In the genomic region with DNA sequence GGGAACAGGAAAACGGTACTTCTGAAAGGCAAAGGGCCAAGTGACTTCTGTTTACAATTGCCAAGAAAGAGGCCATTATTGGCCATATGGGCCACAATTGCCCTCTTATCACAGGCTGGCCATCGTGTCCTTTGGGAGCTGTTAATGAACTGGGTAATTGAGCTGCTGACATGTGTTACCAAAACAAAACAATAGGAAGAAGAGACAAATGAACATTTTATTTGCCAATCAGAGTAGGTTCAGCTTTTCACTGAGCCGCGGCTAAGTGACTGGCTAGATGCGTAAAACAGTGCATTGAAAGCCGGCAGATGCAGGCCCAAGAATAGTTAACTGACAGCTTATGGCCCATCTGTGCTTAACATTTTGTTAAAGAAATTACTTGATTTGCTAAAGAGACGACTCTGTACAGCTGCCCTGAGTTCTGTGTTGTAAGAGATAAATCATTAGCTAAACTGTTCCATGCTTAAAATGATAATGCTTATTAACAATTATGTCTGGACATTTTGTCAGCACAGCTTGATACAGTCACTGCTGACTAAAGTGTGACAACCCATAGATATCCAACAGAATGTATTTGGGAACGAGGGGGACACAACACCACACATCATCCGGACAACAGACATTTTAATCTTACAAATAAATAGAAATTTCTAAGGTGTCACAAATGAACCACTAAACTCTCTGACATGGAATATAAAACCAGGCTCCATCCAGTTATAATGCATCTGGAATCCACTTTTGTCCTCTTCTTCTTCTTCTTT, we compare ENCODE assay signal across 19 mouse cellular contexts. TPM values are rescaled to one million over a fixed set of nuclear protein-coding genes. Genes with fewer than 3 reads are reported as not detected.
DNase-seq lines count a peak whose midpoint lies in the region; ATAC-seq and TF ChIP-seq lines count a peak whose summit lies in the region.
"Had no signal": no experiment of that assay in that cellular context is flagged by ENCODE, and none has a peak within 500 bp of the region (broad histone marks: within the 10 kb centered on the region; RNA-seq: fewer than 3 reads in every experiment).

No protein-coding gene starts in this region.

- peak; percentile 56 to 63 for DNase-seq in cerebellum, postnatal 10 days
- no peak for DNase-seq in cerebellum, adult 8-10 months
- DNase-seq in lung, embryonic 14.5 days = peak; percentile 27
- DNase-seq in lung, postnatal 36 days = no peak
- DNase-seq in retina, embryonic 14.5 days (ENCODE audit: low spot score) = peak; percentile 67
- DNase-seq in adrenal gland, postnatal 36 days = no peak
- no peak for DNase-seq in urinary bladder, postnatal 14 days (ENCODE audit: low spot score)
- DNase-seq: adrenal gland, adult 8-10 months; gastrocnemius, postnatal 10 days; kidney, postnatal 36 days; lung, postnatal 10 days had no signal

- H3K27me3 ChIP-seq in lung, embryonic 14.5 days (ENCODE audit: insufficient read depth, low read length) = peaks cover 94% of the 10 kb centered on the region
- H3K27me3 ChIP-seq in hindbrain, embryonic 16.5 days (replicated peaks; ENCODE audit: control insufficient read depth, insufficient read depth, low read length) = peaks cover 42% of the 10 kb centered on the region

- no peaks in the 10 kb centered on the region for H3K36me3 ChIP-seq in lung, embryonic 14.5 days (ENCODE audit: insufficient read depth)
- H3K36me3 ChIP-seq in hindbrain, embryonic 16.5 days (ENCODE audit: control insufficient read depth, insufficient read depth, low read length) = no peaks in the 10 kb centered on the region
- H3K36me3 ChIP-seq: heart, embryonic 15.5 days; liver, embryonic 12.5 days had no signal

- H3K4me1 ChIP-seq in lung, embryonic 14.5 days (ENCODE audit: insufficient read depth) = no peaks in the 10 kb centered on the region
- H3K4me1 ChIP-seq in hindbrain, embryonic 16.5 days (ENCODE audit: control insufficient read depth, insufficient read depth, low read depth, low read length) = no peaks in the 10 kb centered on the region; the same call in 1 of the 2 replicates
- H3K4me1 ChIP-seq: liver, embryonic 12.5 days had no signal

- 17% methylated on average over 9 of the region's 9 CpGs for WGBS in lung, embryonic 14.5 days
- 16% methylated on average over 9 of the region's 9 CpGs for WGBS in hindbrain, embryonic 16.5 days

- no peak overlapping the region for H3K27ac ChIP-seq in lung, embryonic 14.5 days (ENCODE audit: low read depth)
- H3K27ac ChIP-seq in hindbrain, embryonic 16.5 days (ENCODE audit: low read depth, low read length) = no peak overlapping the region
- H3K27ac ChIP-seq: heart, embryonic 15.5 days; left cerebral cortex, adult 2 months; liver, embryonic 12.5 days; stomach, postnatal 0 days had no signal

- H3K4me3 ChIP-seq in lung, embryonic 14.5 days (ENCODE audit: low read depth, low read length) = no peak overlapping the region
- H3K4me3 ChIP-seq in hindbrain, embryonic 16.5 days (ENCODE audit: low read length) = no peak overlapping the region
- H3K4me3 ChIP-seq: heart, embryonic 15.5 days; left cerebral cortex, adult 2 months; liver, embryonic 12.5 days had no signal

- H3K4me2 ChIP-seq in lung, embryonic 14.5 days = no peak overlapping the region
- H3K4me2 ChIP-seq in hindbrain, embryonic 16.5 days (ENCODE audit: low read length) = no peak overlapping the region
- H3K4me2 ChIP-seq: heart, embryonic 15.5 days; liver, embryonic 12.5 days had no signal

- TF ChIP-seq CTCF in lung, embryonic 14.5 days (IDR thresholded peaks at IDR 0.05; ENCODE audit: low read depth) = no peak

- no peaks in the 10 kb centered on the region for H3K9me3 ChIP-seq in lung, embryonic 14.5 days (ENCODE audit: low read depth, low read length)
- no peaks in the 10 kb centered on the region for H3K9me3 ChIP-seq in hindbrain, embryonic 16.5 days (ENCODE audit: control insufficient read depth, low read length)
- H3K9me3 ChIP-seq: heart, embryonic 15.5 days; liver, embryonic 12.5 days had no signal

- no peak for ATAC-seq in lung, embryonic 14.5 days (ENCODE audit: insufficient read depth)
- peak; percentile 54; the same call in 1 of the 2 replicates for ATAC-seq in hindbrain, embryonic 16.5 days
- ATAC-seq: intestine, postnatal 0 days; liver, embryonic 12.5 days had no signal

- no peak overlapping the region for H3K9ac ChIP-seq in lung, embryonic 14.5 days
- no peak overlapping the region for H3K9ac ChIP-seq in hindbrain, embryonic 16.5 days (ENCODE audit: low read depth, low read length)
- H3K9ac ChIP-seq: heart, embryonic 15.5 days; liver, embryonic 12.5 days had no signal

RNA-seq across cellular contexts. Expression of a gene that starts 55.0 kb away (rescaled TPM):
- polyA plus RNA-seq in lung, embryonic 14.5 days (2014; fragmentation: Nextera tagmentation; extraction: Ambion mirVana) = 0.07 TPM in 1 of 2 replicates, not detected in the other
- 11.7 and 12.5 TPM in 2 replicates for polyA plus RNA-seq in hindbrain, embryonic 16.5 days (2015; fragmentation: Nextera tagmentation; extraction: Ambion mirVana)
- not detected for total RNA-seq in adrenal gland, postnatal 36 days (2021)
- total RNA-seq: adrenal gland, adult 8-10 months; left cerebral cortex, adult 2 months; monocyte, adult 5-6 weeks had no signal
- polyA plus RNA-seq: intestine, postnatal 0 days; small intestine, adult 2 months; stomach, postnatal 0 days had no signal

Comparison
In these comparisons a context has a peak if more than half of its experiments do, and no peak if none do; other contexts are left out.
1. DNase-seq: peak in cerebellum, postnatal 10 days (2 of 2), lung, embryonic 14.5 days (single experiment) and retina, embryonic 14.5 days (single experiment); none in cerebellum, adult 8-10 months (single experiment), lung, postnatal 36 days (single experiment), adrenal gland, postnatal 36 days (0 of 2) and urinary bladder, postnatal 14 days (single experiment).
2. RNA of a gene that starts 55.0 kb away (polyA plus RNA-seq): 11.7 to 12.5 TPM in hindbrain, embryonic 16.5 days; 0.07 TPM in lung, embryonic 14.5 days; every median in the first group is over 10 times any median in the second.